Mouse (Mus musculus): ENCODE data around the gene Sorcs1.

GRCm38 (mm10) chr19:50643836-50644235, 34.6 kb downstream of the Sorcs1 start:
- no peak for TF ChIP-seq POLR2A (IDR thresholded peaks at IDR 0.05; ENCODE audit: extremely low read depth, insufficient read depth, low read length)
- TF ChIP-seq CTCF (IDR thresholded peaks at IDR 0.05; ENCODE audit: extremely low read depth, insufficient read depth, low read length), result no peak

Measured in cortical plate, adult 2 months (tissue).